Mouse (Mus musculus) neural tube, embryonic 13.5 days (tissue): ENCODE measurements around the gene Rln3. TPM values are rescaled to one million over a fixed set of nuclear protein-coding genes. Genes with fewer than 3 reads are reported as not detected.
"Not testable (repeated sequence)": the region's sequence is repeated elsewhere in the genome, so short reads cannot be mapped to it uniquely, and the experiment has no call there.

Experiments used
- ATAC-seq: fragments of 200-750 bp; cut with Nextera tagmentation; 2 replicates; pipeline ENCODE4 v1.8.0; 2017; ENCODE audit warnings: low read depth, mild to moderate bottlenecking, moderate TSS enrichment, moderate library complexity
- H3K27ac ChIP-seq: fragments of 300-500 bp; sonication (generic); replicated peaks from 2 replicates; pipeline ENCODE4 v1.5.1; 2015; ENCODE audit warnings: moderate library complexity, mild to moderate bottlenecking, inconsistent platforms
- H3K27me3 ChIP-seq: fragments of 300-500 bp; sonication (generic); 2 replicates; pipeline ENCODE4 v1.6.1; 2015; ENCODE audit warnings: mild to moderate bottlenecking, inconsistent platforms
- H3K36me3 ChIP-seq: fragments of 300-500 bp; sonication (generic); 2 replicates; pipeline ENCODE4 v1.6.1; 2015; ENCODE audit warnings: mild to moderate bottlenecking, inconsistent platforms
- H3K4me1 ChIP-seq: fragments of 300-500 bp; sonication (generic); replicated peaks from 2 replicates; pipeline ENCODE4 v1.6.1; 2015; ENCODE audit warnings: inconsistent platforms
- H3K4me2 ChIP-seq: fragments of 300-500 bp; sonication (generic); 2 replicates; pipeline ENCODE4 v1.6.1; 2015; ENCODE audit warnings: inconsistent platforms, mild to moderate bottlenecking, moderate library complexity
- H3K4me3 ChIP-seq: fragments of 300-500 bp; sonication (generic); 2 replicates; pipeline ENCODE4 v1.5.1; 2015; ENCODE audit warnings: mild to moderate bottlenecking, inconsistent platforms
- H3K9ac ChIP-seq: fragments of 300-500 bp; sonication (generic); 2 replicates; pipeline ENCODE4 v1.6.1; 2015; ENCODE audit warnings: moderate library complexity, mild to moderate bottlenecking, inconsistent platforms
- H3K9me3 ChIP-seq: fragments of 300-500 bp; sonication (generic); 2 replicates; pipeline ENCODE4 v1.6.1; 2016; ENCODE audit warnings: inconsistent platforms
- WGBS: fragments of 180-500 bp; shearing (Covaris S2); methylation state at CpG from one replicate; pipeline ENCODE4 v1.1.7; 2015; 5-methylcytosine and 5-hydroxymethylcytosine counted together
- polyA plus RNA-seq: library from polyadenylated mRNA; unstranded; fragments of >200 nt; fragmentation: Nextera tagmentation; extraction: Ambion mirVana; gene quantifications from 2 replicates; pipeline ENCODE4 v1.2.1, GENCODE M21; 2015

The Rln3 gene
- polyA plus RNA-seq, 1 experiment from 2014 or later, result not detected

DNA sequence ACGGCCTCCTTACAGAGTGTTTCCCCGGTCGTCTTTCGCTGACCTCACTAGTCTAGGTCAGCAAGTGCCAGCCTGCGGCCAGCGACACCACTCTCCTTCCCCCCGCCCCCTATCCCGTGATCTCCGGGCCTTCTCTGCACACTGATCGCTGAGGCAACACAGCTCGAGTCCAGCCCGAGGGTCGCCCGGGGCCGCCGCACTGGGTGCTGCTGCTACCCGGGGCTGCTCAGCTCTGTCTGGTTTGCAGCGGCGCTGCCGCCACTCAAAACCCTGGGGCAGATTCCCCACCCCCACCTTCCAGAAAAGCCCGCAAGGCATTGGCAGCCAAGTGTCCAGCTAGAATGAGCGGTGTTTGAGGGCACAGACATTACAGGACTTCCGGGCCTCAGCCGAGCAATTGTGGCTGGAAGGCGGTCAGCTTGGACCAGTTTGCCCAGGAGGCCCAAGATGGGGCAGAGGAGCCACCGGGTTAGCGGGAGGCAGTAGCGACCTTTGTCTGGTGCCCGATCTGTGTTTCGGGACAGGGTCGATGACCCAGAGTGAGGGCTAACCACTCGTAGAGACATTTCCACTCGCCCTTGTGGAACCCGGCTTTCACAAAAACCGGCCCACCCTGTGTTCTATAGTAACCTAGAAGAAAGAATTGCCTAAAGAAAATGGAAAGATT is 32.2 kb downstream of the Rln3 start:
- ATAC-seq, result no peak
- WGBS, result 7% methylated on average over 35 of the region's 35 CpGs
- Histone ChIP-seq H3K27me3 (peaks cover 44% of the 10 kb centered on the region), H3K4me2 (peak overlapping the region; percentile 85), H3K4me1 (peaks cover 30% of the 10 kb centered on the region), H3K27ac (no peak overlapping the region), H3K4me3 (peak overlapping the region; percentile 48), H3K36me3 (no peaks in the 10 kb centered on the region), H3K9ac (peak overlapping the region; percentile 52), H3K9me3 (no peaks in the 10 kb centered on the region)

DNA sequence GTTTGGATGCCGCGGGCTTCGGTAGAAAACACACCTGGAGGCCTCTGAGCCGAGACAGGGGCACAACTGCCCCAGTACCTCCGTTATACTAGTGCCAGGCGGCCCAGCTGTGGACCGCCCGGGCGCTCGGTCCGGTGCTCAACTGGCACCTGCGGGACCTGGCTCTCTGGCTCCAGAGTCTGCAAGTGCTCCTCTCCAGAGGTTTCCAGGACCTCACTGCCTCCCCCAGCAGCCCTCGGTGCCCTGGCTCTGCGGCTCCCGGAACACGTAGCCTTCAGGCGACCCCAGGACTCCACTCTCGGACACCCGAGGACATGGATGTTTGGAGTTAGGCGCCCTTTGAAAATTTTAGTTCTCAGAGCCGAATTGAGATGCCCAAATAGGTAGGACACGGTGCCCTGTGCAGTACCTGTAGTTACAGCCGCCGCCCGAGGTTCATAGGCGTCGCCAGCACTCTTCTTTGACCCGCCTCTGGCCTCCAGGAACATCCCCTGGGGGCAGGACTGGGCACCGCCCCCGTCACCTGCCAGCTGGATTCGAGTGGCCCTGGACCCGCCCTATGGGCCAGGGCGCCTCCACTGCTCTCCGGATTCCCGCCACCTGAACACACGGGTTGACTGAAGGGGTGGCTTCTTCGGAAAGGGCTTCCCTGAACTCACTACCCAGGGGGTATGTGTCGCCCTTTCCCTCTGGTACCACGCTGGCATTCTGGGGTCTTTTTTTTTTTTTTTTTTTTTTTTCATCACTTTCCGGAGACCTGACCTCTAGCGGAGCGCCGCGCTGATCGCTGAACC is 32.9 kb downstream of the Rln3 start, which contains the start of gene 2210011C24Rik:
Gene 2210011C24Rik, minus strand, starts transcription at position 467 of the 794 bp plus-strand sequence.
- ATAC-seq, result peak; percentile 44; the same call in 1 of the 2 replicates
- Histone ChIP-seq H3K9ac (peak within 1 kb of the TSS; percentile 70), H3K4me3 (peak within 1 kb of the TSS; percentile 48), H3K27me3 (peaks cover 44% of the 10 kb centered on the region), H3K9me3 (no peaks in the 10 kb centered on the region), H3K36me3 (no peaks in the 10 kb centered on the region), H3K4me2 (peak within 1 kb of the TSS; percentile 85), H3K4me1 (peaks cover 30% of the 10 kb centered on the region), H3K27ac (no peak within 1 kb of the TSS)
- 1% methylated on average over 44 of the region's 45 CpGs for WGBS

DNA sequence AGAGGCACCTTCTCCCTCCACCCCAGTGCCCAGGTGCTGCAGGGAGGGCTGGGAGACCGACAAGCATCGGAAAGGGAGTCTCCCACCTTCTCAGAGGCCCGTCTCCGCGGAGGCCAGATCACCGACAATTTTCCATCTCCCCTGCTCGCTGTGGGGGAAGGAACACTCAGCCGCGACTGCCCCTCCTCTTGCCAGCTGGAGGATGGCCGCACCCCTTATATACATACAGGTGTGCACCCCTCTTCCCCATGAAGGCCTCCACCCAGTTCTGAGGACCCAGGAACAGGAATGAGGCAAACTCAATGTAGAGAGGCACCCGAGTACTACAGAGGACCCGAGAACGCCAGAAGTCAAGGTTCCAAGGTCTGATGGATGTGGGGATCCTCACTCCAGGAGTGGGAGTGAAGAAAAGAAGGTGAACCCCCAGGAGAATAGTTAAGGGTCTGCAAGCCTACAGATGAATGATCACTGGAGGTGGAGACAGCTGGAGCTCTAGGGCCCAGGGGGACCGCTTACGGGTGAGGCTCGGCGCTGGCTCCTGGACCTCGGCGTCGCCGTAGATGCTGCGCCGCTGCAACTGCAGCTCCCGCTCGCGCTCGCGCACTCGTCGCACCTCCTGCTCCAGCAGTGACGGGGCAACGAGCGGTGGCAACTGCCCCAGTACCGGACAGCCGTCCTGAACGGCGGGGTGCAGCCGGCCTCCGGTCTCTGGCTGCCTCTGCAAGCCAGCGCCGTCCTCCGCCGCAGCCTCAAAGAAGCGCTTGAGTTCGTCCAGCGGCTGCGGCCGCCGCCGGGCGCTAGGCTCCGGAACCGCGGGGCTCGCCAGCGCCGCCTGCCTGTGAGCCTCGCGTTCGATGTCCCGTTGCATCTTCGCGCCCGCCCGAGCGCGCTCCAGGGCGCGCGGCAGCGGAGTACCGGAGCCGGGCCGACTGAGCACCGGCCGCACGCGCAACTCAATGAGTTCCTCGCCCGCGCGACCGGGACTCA is 33.9 kb downstream of the Rln3 start:
- Histone ChIP-seq H3K27ac (no peak overlapping the region), H3K27me3 (peaks cover 44% of the 10 kb centered on the region), H3K4me1 (peaks cover 30% of the 10 kb centered on the region), H3K9me3 (no peaks in the 10 kb centered on the region), H3K36me3 (no peaks in the 10 kb centered on the region), H3K4me3 (peak overlapping the region; percentile 48), H3K9ac (peak overlapping the region; percentile 70), H3K4me2 (peak overlapping the region; percentile 85)
- peak; percentile 55 for ATAC-seq
- WGBS, result 2% methylated on average over 83 of the region's 83 CpGs

DNA sequence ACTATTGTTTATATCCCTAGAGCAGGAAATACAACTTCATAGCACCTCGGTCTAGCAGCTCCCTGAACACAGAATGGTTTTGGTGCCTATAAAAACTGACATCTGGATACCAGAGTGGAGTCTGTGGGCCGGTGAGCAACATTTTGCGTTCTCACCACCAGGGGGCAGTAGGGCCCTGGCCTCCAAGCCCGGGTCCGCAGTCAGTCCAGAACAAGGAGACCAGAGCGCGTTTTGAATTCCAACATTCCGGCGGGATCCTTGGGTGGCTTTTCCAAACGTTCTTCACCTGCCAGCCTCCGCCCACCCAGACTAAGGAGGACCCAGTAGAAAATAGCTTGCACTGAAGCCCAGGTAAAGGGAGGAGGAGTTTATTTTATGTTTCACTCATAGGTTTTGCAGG is 34.9 kb downstream of the Rln3 start:
- ATAC-seq, result 0 out of 2 replicates have a peak, but pooled peaks have one; percentile 7
- Histone ChIP-seq H3K36me3 (no peaks in the 10 kb centered on the region), H3K4me2 (0 out of 2 replicates have a peak overlapping the region, but pooled peaks have one; percentile 11), H3K27me3 (peaks cover 44% of the 10 kb centered on the region), H3K4me3 (no peak overlapping the region), H3K27ac (no peak overlapping the region), H3K9ac (no peak overlapping the region), H3K4me1 (peaks cover 34% of the 10 kb centered on the region), H3K9me3 (no peaks in the 10 kb centered on the region)
- under 1% methylated on average over 11 of the region's 11 CpGs for WGBS

DNA sequence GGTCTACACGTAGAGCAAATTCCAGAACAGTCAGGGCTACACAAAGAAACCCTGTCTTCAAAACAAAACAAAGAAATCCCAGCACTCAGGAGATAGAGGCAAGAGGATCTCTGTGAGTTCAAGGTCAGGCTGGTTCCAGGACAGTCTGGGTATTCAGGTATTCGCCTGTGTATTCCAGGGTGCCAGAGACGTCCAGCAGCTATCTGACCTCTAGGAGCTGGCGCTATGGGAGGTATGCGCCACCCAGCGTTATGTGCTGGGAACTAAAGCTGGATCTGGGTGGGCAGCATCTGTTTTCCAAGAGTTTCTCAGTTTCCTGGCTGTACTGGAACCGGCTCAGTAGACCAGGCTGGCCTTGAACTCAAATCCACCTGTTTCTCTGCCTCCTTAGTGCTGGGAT is 36.4 kb downstream of the Rln3 start:
- Histone ChIP-seq H3K9me3 (no peaks in the 10 kb centered on the region), H3K4me3 (no peak overlapping the region), H3K9ac (no peak overlapping the region), H3K4me2 (no peak overlapping the region), H3K27me3 (peaks cover 37% of the 10 kb centered on the region), H3K36me3 (no peaks in the 10 kb centered on the region), H3K4me1 (peaks cover 43% of the 10 kb centered on the region), H3K27ac (no peak overlapping the region)
- no peak for ATAC-seq
- 27% methylated on average over 7 of the region's 7 CpGs for WGBS

DNA sequence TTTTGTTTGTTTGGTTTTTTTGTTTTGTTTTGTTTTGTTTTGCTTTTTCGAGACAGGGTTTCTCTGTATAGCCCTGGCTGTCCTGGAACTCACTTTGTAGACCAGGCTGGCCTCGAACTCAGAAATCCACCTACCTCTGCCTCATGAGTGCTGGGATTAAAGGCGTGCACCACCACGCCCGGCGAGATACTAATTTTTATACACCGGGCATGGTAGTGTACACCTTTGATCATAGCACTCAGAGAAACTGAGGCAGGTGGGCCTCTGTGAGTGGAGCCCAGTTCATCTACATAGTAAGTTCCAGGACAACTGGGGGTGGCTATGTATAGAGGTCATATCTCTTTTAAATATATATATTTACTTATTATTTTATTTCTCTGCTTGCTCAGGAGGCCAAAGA is 39.3 kb downstream of the Rln3 start:
- H3K4me3 ChIP-seq, H3K9ac ChIP-seq, H3K27ac ChIP-seq, H3K36me3 ChIP-seq, ATAC-seq, H3K9me3 ChIP-seq: not testable (repeated sequence)
- Histone ChIP-seq H3K27me3 (peaks cover 32% of the 10 kb centered on the region), H3K4me1 (peaks cover 34% of the 10 kb centered on the region), H3K4me2 (peak overlapping the region; percentile 77; the same call in 1 of the 2 replicates)
- WGBS, result 91% methylated on average over 7 of the region's 7 CpGs

DNA sequence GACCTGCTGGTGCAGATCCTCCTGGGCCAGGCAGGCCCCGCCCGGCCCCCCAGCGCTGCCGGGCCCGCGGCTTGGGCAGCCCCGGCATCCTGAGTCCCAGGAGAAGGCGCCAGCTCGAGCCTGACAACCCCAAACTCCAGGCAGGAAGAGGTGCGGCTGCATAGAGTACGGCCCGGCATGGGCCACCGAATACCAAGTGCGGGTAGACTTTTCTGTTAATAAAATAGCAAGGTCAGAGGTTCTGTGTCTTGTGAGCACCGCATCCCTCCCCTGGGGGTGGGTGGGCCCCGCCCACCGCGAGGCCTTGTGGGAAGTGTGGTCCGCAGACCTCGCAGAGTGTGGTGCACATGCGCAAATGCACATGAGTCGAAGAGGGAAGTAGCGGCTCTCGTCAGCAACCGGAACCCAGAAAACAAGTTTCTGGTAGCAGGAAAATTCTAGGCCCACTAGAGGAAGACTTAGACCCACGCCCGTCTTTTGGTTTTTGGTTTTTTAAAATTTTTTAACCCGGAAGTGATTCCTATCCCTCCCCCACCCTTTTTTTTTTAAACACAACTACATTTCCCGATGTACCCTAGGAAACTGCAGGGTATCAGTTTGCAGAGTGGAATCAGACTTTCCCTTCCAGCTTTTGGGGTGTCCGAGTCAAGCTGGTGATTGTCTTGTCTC is 40.1 kb downstream of the Rln3 start:
- H3K9me3 ChIP-seq, result no peaks in the 10 kb centered on the region
- H3K27me3 ChIP-seq, result peaks cover 34% of the 10 kb centered on the region
- peak overlapping the region; percentile 77 for H3K4me2 ChIP-seq
- H3K36me3 ChIP-seq, result peaks cover 17% of the 10 kb centered on the region
- peak overlapping the region; percentile 77 for H3K9ac ChIP-seq
- peak; percentile 79 for ATAC-seq
- H3K4me3 ChIP-seq, result peak overlapping the region; percentile 61
- peak overlapping the region; percentile 70 for H3K27ac ChIP-seq
- 1% methylated on average over 30 of the region's 30 CpGs for WGBS
- peaks cover 31% of the 10 kb centered on the region for H3K4me1 ChIP-seq

DNA sequence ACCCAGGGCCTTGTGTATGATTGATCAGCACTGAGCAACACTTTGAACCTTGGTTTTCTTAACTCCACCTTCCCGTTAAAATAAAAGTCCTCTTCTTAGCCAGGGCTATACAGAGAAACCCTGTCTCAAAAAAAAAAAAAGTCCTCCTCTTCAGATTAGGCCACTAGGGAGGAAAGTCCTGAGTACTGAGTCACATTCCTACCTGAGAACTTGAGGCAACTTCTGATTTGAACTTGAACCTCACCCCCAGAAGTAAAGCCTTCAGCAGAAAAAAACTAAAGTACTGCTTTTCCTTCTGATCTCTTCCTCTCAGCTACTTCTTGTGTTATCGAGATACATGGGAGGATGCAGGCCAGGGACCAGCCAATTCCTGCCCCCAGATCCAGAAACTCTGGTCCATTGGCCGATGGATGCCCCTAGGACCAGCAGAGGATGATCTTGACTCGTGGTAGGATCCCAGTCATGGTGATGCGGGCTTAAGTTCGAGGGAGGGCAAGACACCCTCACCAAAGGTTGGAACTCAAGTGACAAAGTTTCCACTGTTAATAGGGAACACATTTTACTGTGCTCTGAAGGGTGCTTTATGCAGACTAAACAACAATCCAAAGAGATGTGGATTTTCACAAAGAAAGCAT is 41.1 kb downstream of the Rln3 start:
- no peak overlapping the region for H3K27ac ChIP-seq
- ATAC-seq, result no peak
- H3K27me3 ChIP-seq, result peaks cover 33% of the 10 kb centered on the region
- peaks cover 20% of the 10 kb centered on the region for H3K36me3 ChIP-seq
- peak overlapping the region; percentile 61 for H3K4me3 ChIP-seq
- peak overlapping the region; percentile 77 for H3K9ac ChIP-seq
- 80% methylated on average over 6 of the region's 6 CpGs for WGBS
- H3K9me3 ChIP-seq, result no peaks in the 10 kb centered on the region
- peak overlapping the region; percentile 77 for H3K4me2 ChIP-seq
- H3K4me1 ChIP-seq, result peaks cover 40% of the 10 kb centered on the region

DNA sequence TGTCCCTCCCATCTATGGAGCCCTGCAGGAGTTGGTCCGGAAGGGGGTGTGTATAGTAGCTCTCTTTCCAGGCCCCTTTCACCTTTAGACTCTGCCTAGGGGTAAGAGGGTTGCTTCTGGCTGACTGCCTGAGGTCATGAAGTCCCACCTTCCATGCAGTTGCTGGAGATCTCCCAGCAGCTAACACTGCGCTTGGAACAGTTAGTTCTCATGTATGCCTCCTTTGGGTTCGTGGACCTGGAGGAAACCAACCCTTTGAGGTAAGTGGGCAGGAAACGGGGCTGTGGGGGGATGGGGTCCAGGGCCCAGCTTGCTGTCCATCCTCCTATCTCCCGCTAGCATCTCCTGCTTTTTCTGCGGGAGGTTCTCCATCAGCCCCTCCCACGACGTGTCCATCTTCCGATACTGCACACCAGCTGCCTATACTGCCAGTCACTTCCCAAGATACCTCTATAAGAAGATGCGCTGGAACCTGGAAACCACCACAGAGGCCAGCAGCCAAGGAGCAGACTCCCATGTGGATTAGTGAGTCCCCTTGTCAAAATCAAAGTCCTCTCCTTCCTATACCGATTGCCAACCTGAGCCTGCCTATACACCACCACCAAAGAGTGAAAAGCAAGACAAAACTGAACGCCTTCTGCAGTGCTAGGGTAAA is 41.7 kb downstream of the Rln3 start:
- H3K4me3 ChIP-seq, result no peak overlapping the region
- H3K9me3 ChIP-seq, result no peaks in the 10 kb centered on the region
- H3K4me2 ChIP-seq, result no peak overlapping the region; the same call in 1 of the 2 replicates
- peaks cover 42% of the 10 kb centered on the region for H3K4me1 ChIP-seq
- H3K27me3 ChIP-seq, result peaks cover 33% of the 10 kb centered on the region
- 59% methylated on average over 12 of the region's 12 CpGs for WGBS
- H3K9ac ChIP-seq, result 0 out of 2 replicates have a peak overlapping the region, but pooled peaks have one; percentile 13
- ATAC-seq, result no peak
- peaks cover 20% of the 10 kb centered on the region for H3K36me3 ChIP-seq
- no peak overlapping the region for H3K27ac ChIP-seq

DNA sequence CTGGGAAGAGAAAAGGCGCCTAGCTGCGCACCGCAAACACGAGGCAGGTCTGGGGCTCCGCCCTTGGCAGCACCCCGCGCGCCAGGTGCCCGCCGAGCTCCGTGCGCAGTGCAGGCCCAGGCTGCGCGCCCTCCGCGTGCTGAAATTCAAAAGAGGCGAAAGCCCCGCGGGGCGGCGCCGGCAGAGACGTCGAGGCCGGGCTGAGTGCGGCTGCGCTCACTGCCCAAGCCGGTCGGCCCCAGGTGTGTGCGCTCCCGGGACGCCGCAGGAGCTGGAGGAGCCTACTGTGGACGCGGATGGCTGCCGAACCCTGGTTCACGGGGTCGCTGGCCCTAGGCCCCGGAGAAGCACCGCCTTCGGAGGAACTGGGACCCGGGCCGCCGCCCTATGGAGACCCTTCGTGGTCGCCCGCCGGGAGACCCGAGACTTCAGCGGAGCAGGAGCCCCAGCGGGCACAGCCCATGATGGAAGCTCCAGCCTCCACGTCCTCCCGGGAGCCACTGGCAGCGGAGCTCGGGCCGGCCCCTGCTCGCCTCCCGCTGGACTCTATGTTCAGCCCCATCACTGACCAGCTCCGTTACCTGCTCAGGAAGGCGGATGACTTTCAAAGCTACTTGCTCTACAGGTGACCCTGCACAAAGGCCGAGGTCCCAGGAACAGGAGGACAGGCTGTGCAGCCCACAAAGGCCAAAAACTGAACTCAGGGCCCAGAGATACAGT is 43.4 kb downstream of the Rln3 start, which contains the start of gene 1700067K01Rik:
Gene 1700067K01Rik, plus strand, starts transcription at position 222 of the 720 bp plus-strand sequence.
- Histone ChIP-seq H3K27ac (no peak within 1 kb of the TSS), H3K27me3 (peaks cover 33% of the 10 kb centered on the region), H3K4me2 (peak within 1 kb of the TSS; percentile 28), H3K4me1 (peaks cover 44% of the 10 kb centered on the region), H3K4me3 (peak within 1 kb of the TSS; percentile 11), H3K9ac (peak within 1 kb of the TSS; percentile 49; the same call in 1 of the 2 replicates), H3K9me3 (no peaks in the 10 kb centered on the region), H3K36me3 (peaks cover 20% of the 10 kb centered on the region)
- WGBS, result 17% methylated on average over 61 of the region's 61 CpGs
- ATAC-seq, result no peak
